Mouse (Mus musculus): ENCODE results near the gene Unc79. TPM values are rescaled to one million over a fixed set of nuclear protein-coding genes. Genes with fewer than 3 reads are reported as not detected.

The Unc79 gene
- total and polyA plus RNA-seq, 3 experiments = 0.04 to 0.86 (median 0.05) TPM

GRCm38 (mm10) chr12:103117517-103118193 is 169.0 kb downstream of the Unc79 start:
- no peak for DNase-seq (ENCODE audit: extremely low read depth)
- TF ChIP-seq JUND (conservative IDR thresholded peaks at IDR 0.05; ENCODE audit: low read depth, low read length) = no peak
- no peak for TF ChIP-seq MXI1 (IDR thresholded peaks at IDR 0.05; ENCODE audit: low read depth, low read length)
- no peak for TF ChIP-seq NRF1 (IDR thresholded peaks at IDR 0.05; ENCODE audit: low read depth, low read length)
- no peak for TF ChIP-seq GABPA (IDR thresholded peaks at IDR 0.05; ENCODE audit: insufficient replicate concordance, low read depth, low read length)
- Histone ChIP-seq H3K27me3 (replicated peaks) (peaks cover 1% of the 10 kb centered on the region), H3K79me2 (replicated peaks; ENCODE audit: control insufficient read depth, extremely low read depth, insufficient read depth, poor library complexity, severe bottlenecking) (no peaks in the 10 kb centered on the region), H3K4me3 (replicated peaks in 1 of 3; ENCODE audit: low read depth in 2 of 3, low read length in 2 of 3, poor library complexity in 1 of 3) (no peak overlapping the region), H3K4me2 (ENCODE audit: insufficient read depth, low read depth, poor library complexity, severe bottlenecking) (no peak overlapping the region), H3K36me3 (replicated peaks in 1 of 2; ENCODE audit: control insufficient read depth in 1 of 2, insufficient read depth in 1 of 2, low read length in 1 of 2) (no peaks in the 10 kb centered on the region), H3K27ac (ENCODE audit: insufficient read depth, low read depth) (no peak overlapping the region), H3K9ac (ENCODE audit: insufficient read depth, low read depth) (no peak overlapping the region), H3K4me1 (ENCODE audit: control insufficient read depth in 1 of 2, insufficient read depth in 2 of 2) (peaks cover 0 to 5% of the 10 kb centered on the region in 2 experiments; a peak in 2 of 4 replicates), H3K9me3 (replicated peaks; ENCODE audit: low read length) (no peaks in the 10 kb centered on the region)
- dilution Hi-C loops (cut with MboI; ENCODE audit: extremely low pct_ligation_motif_present, extremely low pct_unique_long_range_greater_than_20kb, low sequenced_read_pairs) = no loop called here
- in situ Hi-C loops (cut with MboI; ENCODE audit: low pct_ligation_motif_present, low pct_unique_long_range_greater_than_20kb, low sequenced_read_pairs) = no loop called here

GRCm38 (mm10) chr12:103121928-103122327 is 173.3 kb downstream of the Unc79 start:
- Histone ChIP-seq H3K9me3 (replicated peaks; ENCODE audit: low read length) (no peaks in the 10 kb centered on the region), H3K27me3 (replicated peaks) (no peaks in the 10 kb centered on the region), H3K36me3 (replicated peaks in 1 of 2; ENCODE audit: control insufficient read depth in 1 of 2, insufficient read depth in 1 of 2, low read length in 1 of 2) (no peaks in the 10 kb centered on the region), H3K4me1 (ENCODE audit: control insufficient read depth in 1 of 2, insufficient read depth in 2 of 2) (no peaks in the 10 kb centered on the region; a peak in 1 of 4 replicates), H3K4me2 (ENCODE audit: insufficient read depth, low read depth, poor library complexity, severe bottlenecking) (no peak overlapping the region), H3K4me3 (replicated peaks in 1 of 3; ENCODE audit: low read depth in 2 of 3, low read length in 2 of 3, poor library complexity in 1 of 3) (no peak overlapping the region), H3K9ac (ENCODE audit: insufficient read depth, low read depth) (no peak overlapping the region), H3K27ac (ENCODE audit: insufficient read depth, low read depth) (no peak overlapping the region), H3K79me2 (replicated peaks; ENCODE audit: control insufficient read depth, extremely low read depth, insufficient read depth, poor library complexity, severe bottlenecking) (no peaks in the 10 kb centered on the region)
- in situ Hi-C loops (cut with MboI; ENCODE audit: low pct_ligation_motif_present, low pct_unique_long_range_greater_than_20kb, low sequenced_read_pairs) (no loop called here), dilution Hi-C loops (cut with MboI; ENCODE audit: extremely low pct_ligation_motif_present, extremely low pct_unique_long_range_greater_than_20kb, low sequenced_read_pairs) (no loop called here)
- TF ChIP-seq MAX (IDR thresholded peaks at IDR 0.05; ENCODE audit: low read length) = no peak
- TF ChIP-seq JUND (conservative IDR thresholded peaks at IDR 0.05; ENCODE audit: low read depth, low read length) = no peak
- TF ChIP-seq PAX5 (IDR thresholded peaks at IDR 0.05; ENCODE audit: low read length) = no peak
- TF ChIP-seq POLR2AphosphoS2 (IDR thresholded peaks at IDR 0.05; ENCODE audit: low read depth, low read length) = no peak
- no peak for TF ChIP-seq TCF12 (IDR thresholded peaks at IDR 0.05; ENCODE audit: low read depth, low read length)
- DNase-seq (ENCODE audit: extremely low read depth) = no peak

- dilution Hi-C loops (cut with MboI; ENCODE audit: extremely low pct_ligation_motif_present, extremely low pct_unique_long_range_greater_than_20kb, low sequenced_read_pairs) = no loop called here
- no peaks in the 10 kb centered on the region; a peak in 1 of 4 replicates for H3K4me1 ChIP-seq (ENCODE audit: control insufficient read depth in 1 of 2, insufficient read depth in 2 of 2)
- H3K27ac ChIP-seq (ENCODE audit: insufficient read depth, low read depth) = no peak overlapping the region
- no peaks in the 10 kb centered on the region for H3K79me2 ChIP-seq (replicated peaks; ENCODE audit: control insufficient read depth, extremely low read depth, insufficient read depth, poor library complexity, severe bottlenecking)
- H3K4me2 ChIP-seq (ENCODE audit: insufficient read depth, low read depth, poor library complexity, severe bottlenecking) = no peak overlapping the region
- no peak overlapping the region for H3K4me3 ChIP-seq (replicated peaks in 1 of 3; ENCODE audit: low read depth in 2 of 3, low read length in 2 of 3, poor library complexity in 1 of 3)
- no peak for TF ChIP-seq RCOR1 (conservative IDR thresholded peaks at IDR 0.05; ENCODE audit: low read depth, low read length)
- no peak for TF ChIP-seq SIN3A (IDR thresholded peaks at IDR 0.05; ENCODE audit: low read length)
- no peak for TF ChIP-seq E2F4 (IDR thresholded peaks at IDR 0.05; ENCODE audit: insufficient replicate concordance, low read depth, low read length)
- TF ChIP-seq MAFK (IDR thresholded peaks at IDR 0.05; ENCODE audit: insufficient replicate concordance, low read length) = no peak
- TF ChIP-seq IRF4 (IDR thresholded peaks at IDR 0.05; ENCODE audit: low read depth, low read length) = no peak
- TF ChIP-seq HCFC1 (IDR thresholded peaks at IDR 0.05; ENCODE audit: low read depth, low read length) = no peak
- no peak for TF ChIP-seq KAT2A (IDR thresholded peaks at IDR 0.05; ENCODE audit: insufficient replicate concordance, low read length)
- TF ChIP-seq ZNF384 (IDR thresholded peaks at IDR 0.05; ENCODE audit: low read depth, low read length) = no peak
- no peak for TF ChIP-seq USF2 (conservative IDR thresholded peaks at IDR 0.05; ENCODE audit: low read depth, low read length)
- TF ChIP-seq CHD1 (IDR thresholded peaks at IDR 0.05; ENCODE audit: low read depth, low read length) = no peak
- TF ChIP-seq POLR2AphosphoS2 (IDR thresholded peaks at IDR 0.05; ENCODE audit: low read depth, low read length) = no peak
- no peak for DNase-seq (ENCODE audit: extremely low read depth)
- no peaks in the 10 kb centered on the region for H3K9me3 ChIP-seq (replicated peaks; ENCODE audit: low read length)
- in situ Hi-C loops (cut with MboI; ENCODE audit: low pct_ligation_motif_present, low pct_unique_long_range_greater_than_20kb, low sequenced_read_pairs) = no loop called here
- no peaks in the 10 kb centered on the region for H3K27me3 ChIP-seq (replicated peaks)
- H3K9ac ChIP-seq (ENCODE audit: insufficient read depth, low read depth) = no peak overlapping the region
- H3K36me3 ChIP-seq (replicated peaks in 1 of 2; ENCODE audit: control insufficient read depth in 1 of 2, insufficient read depth in 1 of 2, low read length in 1 of 2) = no peaks in the 10 kb centered on the region
These were observed 175.2 kb downstream of the Unc79 start for GRCm38 (mm10) chr12:103123861-103124260.
